Mouse (Mus musculus): ENCODE data around the gene Ube2q1.

Ube2q1 gene

DNA sequence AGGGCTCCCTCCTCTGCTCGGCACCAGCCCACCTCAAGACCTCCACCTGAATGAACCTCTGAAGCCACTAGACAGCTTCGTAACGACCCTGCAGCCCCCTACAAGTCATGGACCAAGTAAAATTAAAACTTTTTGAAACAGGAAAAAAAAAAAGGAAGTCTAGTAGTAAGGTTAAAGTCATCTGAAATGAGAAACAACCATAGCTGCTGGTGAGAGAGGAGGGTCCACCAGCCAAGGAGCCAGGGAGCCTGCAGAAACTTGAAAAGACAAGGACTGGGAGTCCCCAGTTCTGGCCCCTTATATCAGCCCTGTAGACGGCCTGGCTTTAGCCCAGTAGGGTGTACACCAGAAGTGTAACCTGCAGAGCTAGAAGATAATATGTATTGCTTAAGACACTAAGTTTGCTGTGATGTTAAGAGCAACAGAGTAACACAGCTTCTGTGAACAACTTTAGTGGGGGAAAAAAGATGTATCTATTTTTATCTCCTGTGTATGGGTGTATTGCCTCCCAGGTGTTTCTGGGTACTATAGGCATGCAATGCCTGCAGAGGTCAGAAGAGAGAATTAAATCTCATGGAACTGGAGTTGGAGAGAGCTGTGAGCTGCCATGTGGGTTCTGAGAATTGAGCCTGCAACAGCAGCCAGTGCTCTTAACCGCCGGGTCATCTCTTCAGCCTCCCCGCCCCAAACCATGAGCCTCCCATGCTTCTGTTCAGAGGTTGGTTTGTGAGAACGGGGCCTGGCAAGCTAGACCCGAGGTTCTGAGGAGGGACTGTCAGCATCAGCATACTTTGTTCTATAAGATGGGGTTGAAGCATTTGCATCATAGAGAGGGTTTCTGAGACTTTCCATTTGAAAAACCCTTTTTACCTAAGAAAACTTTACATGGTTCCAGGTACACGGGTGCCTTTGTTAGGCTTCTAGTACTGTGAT lies 48.4 kb downstream of the Ube2q1 start:
- DNase-seq (ENCODE audit: low read depth), result no peak

DNA sequence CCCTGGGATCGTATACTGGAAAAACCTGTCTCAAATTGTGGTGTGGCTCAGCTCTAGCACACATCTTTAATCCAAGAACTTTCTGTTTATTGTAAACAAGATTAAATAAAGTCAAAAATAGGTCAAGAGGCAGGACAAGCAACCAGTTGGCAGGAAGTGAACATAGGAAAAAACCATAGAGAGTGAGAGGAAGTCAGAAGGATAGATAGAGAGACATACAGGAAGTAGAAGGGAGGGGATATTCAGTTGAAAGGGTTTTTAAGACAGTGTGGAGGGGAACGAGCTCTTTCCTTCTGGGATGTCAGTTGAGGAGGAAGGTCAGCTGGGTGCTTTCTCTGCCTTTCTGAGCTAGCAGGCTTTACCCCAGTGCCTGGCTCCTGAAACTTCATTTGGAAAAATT lies 50.2 kb downstream of the Ube2q1 start:
- no peak for DNase-seq (ENCODE audit: low read depth)

DNA sequence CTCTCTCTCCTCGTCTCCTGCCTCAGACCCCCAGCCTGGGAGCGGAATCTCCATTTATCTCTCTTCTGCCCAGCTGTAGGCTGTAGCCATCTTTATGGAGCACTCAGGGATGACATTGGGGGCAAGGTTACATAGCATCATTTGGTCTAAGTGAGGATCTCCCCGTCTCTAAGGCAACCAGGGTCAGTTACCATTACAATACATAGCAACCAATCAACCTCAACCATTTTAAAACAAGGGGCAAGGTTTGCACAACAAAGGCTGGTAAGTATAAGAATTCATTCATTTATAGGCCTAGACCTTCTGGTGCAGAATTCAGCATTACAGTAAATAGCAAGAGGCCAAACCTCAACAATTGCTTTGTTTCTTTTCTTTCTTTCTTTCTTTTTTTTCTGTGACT lies 52.9 kb downstream of the Ube2q1 start:
- no peak for DNase-seq (ENCODE audit: low read depth)

DNA sequence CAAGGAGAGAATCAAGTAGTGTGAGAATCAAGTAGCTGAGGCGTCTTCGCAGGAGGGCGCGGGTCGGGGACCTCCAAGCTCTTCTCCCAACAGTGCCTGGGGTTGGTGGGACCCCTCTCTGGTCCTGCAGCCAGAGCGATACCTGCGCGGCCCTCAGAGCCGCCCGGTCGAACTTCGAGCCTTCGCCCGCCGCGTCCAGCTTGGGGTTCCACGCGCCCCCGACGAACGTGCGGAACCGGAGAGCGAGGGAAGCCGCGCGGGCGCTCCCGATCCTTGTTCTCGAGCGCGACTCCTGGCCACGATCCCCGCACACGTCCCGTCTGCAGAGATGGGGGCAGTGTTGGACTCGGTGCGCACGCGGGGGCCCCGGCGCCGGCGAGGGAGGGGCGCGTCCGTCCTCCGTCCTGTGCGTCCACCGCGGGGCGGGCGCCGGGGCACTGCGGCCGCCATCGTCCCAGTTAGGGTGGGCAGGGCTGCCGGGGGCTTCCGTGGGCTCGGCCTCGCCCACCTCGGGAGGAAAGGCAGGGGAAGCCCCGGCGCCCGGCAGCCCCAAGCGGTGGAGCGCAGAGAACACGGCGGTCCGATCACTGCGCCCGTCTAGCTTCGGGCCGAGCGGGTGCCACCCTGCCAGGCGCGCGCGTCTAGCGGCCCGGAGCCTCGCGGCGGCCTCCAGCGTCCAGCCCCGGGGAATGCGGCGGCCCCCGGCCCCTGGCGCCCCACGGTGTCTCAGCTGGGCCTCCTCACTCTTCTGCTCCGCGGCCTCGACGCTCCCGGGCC lies 57.6 kb downstream of the Ube2q1 start, which contains the start of gene She:
TSS of gene She (plus strand) at position 556 of the 777 bp plus-strand sequence.
- DNase-seq (ENCODE audit: low read depth), result no peak

Measured in c-Kit-positive CD71-positive TER-119-negative erythroid progenitor cells, embryonic 14.5 days (primary cell).